Mouse (Mus musculus) heart, postnatal 36 days (tissue): ENCODE results near the gene C1qtnf1. TPM values are rescaled to one million over a fixed set of nuclear protein-coding genes. Genes with fewer than 3 reads are reported as not detected.

Experiments
- DNase-seq, 2 experiments: peaks; one replicate each; pipeline ENCODE4 v3.0.0; 2021 to 2022
- intact Hi-C: fragments of 180-260 bp; cut with DNase I; formaldehyde crosslinking; loops from one replicate; pipeline ENCODE4 v1.15.1; 2025
- total RNA-seq, 2 experiments: library from RNA; stranded (reverse); gene quantifications; 2 replicates each; pipeline ENCODE4 v1.2.3; 2021

Gene C1qtnf1
- total RNA-seq, 2 experiments from 2014 or later, result 19.8 to 24.5 TPM

- no peak for DNase-seq
- intact Hi-C loops, result no loop called here
These were observed 39.5 kb downstream of the C1qtnf1 start for GRCm38 (mm10) chr11:118467441-118468035.

- intact Hi-C loops, result no loop called here
- DNase-seq, result no peak
These were observed 41.6 kb downstream of the C1qtnf1 start for GRCm38 (mm10) chr11:118469509-118470160.

- intact Hi-C loops, result no loop called here
- DNase-seq, result no peak
These were observed 42.4 kb downstream of the C1qtnf1 start for GRCm38 (mm10) chr11:118470234-118470966.

- intact Hi-C loops, result no loop called here
- DNase-seq, result no peak
These were observed 43.7 kb downstream of the C1qtnf1 start for GRCm38 (mm10) chr11:118471676-118472075.

GRCm38 (mm10) chr11:118473161-118473560 lies 45.2 kb downstream of the C1qtnf1 start:
- intact Hi-C loops, result no loop called here
- no peak for DNase-seq

- intact Hi-C loops, result loop anchor here (2.0 kb wide), 1 partner anchor 19 kb away; no protein-coding TSS in a partner anchor
- DNase-seq, result no peak
These were observed 46.0 kb downstream of the C1qtnf1 start for GRCm38 (mm10) chr11:118473842-118474500.

GRCm38 (mm10) chr11:118475496-118476083 lies 47.6 kb downstream of the C1qtnf1 start:
- intact Hi-C loops, result loop anchor here (2.0 kb wide), 1 partner anchor 21 kb away; no protein-coding TSS in a partner anchor
- no peak for DNase-seq

- DNase-seq, result peak; percentile 94 to 95
- intact Hi-C loops, result no loop called here
These were observed 48.7 kb downstream of the C1qtnf1 start, which contains the start of gene Engase for GRCm38 (mm10) chr11:118476396-118477373. Gene Engase (plus strand): TSS chr11:118476829.

GRCm38 (mm10) chr11:118479776-118480175 lies 51.8 kb downstream of the C1qtnf1 start:
- intact Hi-C loops, result no loop called here
- no peak for DNase-seq

- intact Hi-C loops, result no loop called here
- DNase-seq, result no peak
These were observed 53.2 kb downstream of the C1qtnf1 start for GRCm38 (mm10) chr11:118481231-118481630.

GRCm38 (mm10) chr11:118481751-118482150 lies 53.7 kb downstream of the C1qtnf1 start:
- intact Hi-C loops, result no loop called here
- no peak for DNase-seq

- intact Hi-C loops, result no loop called here
- DNase-seq, result no peak
These were observed 56.2 kb downstream of the C1qtnf1 start for GRCm38 (mm10) chr11:118484169-118484568.

- no peak for DNase-seq
- intact Hi-C loops, result no loop called here
These were observed 57.3 kb downstream of the C1qtnf1 start for GRCm38 (mm10) chr11:118485338-118485737.

- DNase-seq, result no peak
These were observed 57.8 kb downstream of the C1qtnf1 start for GRCm38 (mm10) chr11:118485780-118486179.

GRCm38 (mm10) chr11:118486281-118486680 lies 58.3 kb downstream of the C1qtnf1 start:
- intact Hi-C loops, result no loop called here
- no peak for DNase-seq

More at GRCm38 (mm10) chr11:118485780-118486179, 57.8 kb downstream of the C1qtnf1 start:
- intact Hi-C loops, result no loop called here

GRCm38 (mm10) chr11:118486881-118487772 lies 59.1 kb downstream of the C1qtnf1 start:
- no peak for DNase-seq
- intact Hi-C loops, result no loop called here

- intact Hi-C loops, result no loop called here
- no peak for DNase-seq
These were observed 60.3 kb downstream of the C1qtnf1 start for GRCm38 (mm10) chr11:118488191-118488906.

GRCm38 (mm10) chr11:118488907-118489270 lies 60.9 kb downstream of the C1qtnf1 start:
- intact Hi-C loops, result no loop called here
- DNase-seq, result no peak
